Mouse (Mus musculus) ES-E14 (cell line): Measurements from ENCODE around the gene Ccdc185. TPM values are rescaled to one million over a fixed set of nuclear protein-coding genes. Genes with fewer than 3 reads are reported as not detected.
A peak's percentile ranks its signal among the peaks of the same experiment; 100 is the strongest.

ENCODE experiments used
- DNase-seq: peaks from one replicate; pipeline ENCODE4 v3.0.0-alpha.2; 2013; ENCODE audit warnings: low read depth, low spot score
- H3K27ac ChIP-seq: 2 replicates; pipeline ENCODE4 v1.5.1; 2012; ENCODE audit warnings: low read depth, mild to moderate bottlenecking, low read length, moderate library complexity, mixed read lengths; ENCODE audit not compliant: poor library complexity, insufficient read depth, severe bottlenecking
- H3K36me3 ChIP-seq: 2 replicates; pipeline ENCODE4 v1.6.1; 2012; ENCODE audit warnings: mild to moderate bottlenecking, low read length, moderate library complexity, mixed read lengths; ENCODE audit not compliant: control insufficient read depth, poor library complexity, insufficient read depth, severe bottlenecking
- H3K4me1 ChIP-seq, 2 experiments: fragments of 150-350 bp in 1 of 2; sonication (generic) in 1 of 2; 2 replicates each; pipeline ENCODE4 v1.6.1; 2012; ENCODE audit warnings: low read length in 2 of 2, mild to moderate bottlenecking in 1 of 2, mixed read lengths in 1 of 2; ENCODE audit not compliant: control insufficient read depth in 2 of 2, insufficient read depth in 2 of 2, poor library complexity in 1 of 2
- H3K4me3 ChIP-seq, 2 experiments: fragments of 150-350 bp in 1 of 2; sonication (generic) in 1 of 2; 2 replicates each; pipeline ENCODE4 v1.5.1; 2012; ENCODE audit warnings: low read length in 2 of 2, low read depth in 1 of 2, mild to moderate bottlenecking in 1 of 2, mixed read lengths in 1 of 2; ENCODE audit not compliant: insufficient read depth in 1 of 2, poor library complexity in 1 of 2, severe bottlenecking in 1 of 2
- H3K9ac ChIP-seq: 2 replicates; pipeline ENCODE4 v1.6.1; 2012; ENCODE audit warnings: low read depth, mild to moderate bottlenecking, low read length, mixed read lengths; ENCODE audit not compliant: poor library complexity, insufficient read depth, severe bottlenecking
- H3K9me3 ChIP-seq: fragments of 150-350 bp; sonication (generic); 2 replicates; pipeline ENCODE4 v1.6.1; 2012; ENCODE audit warnings: low read depth, mild to moderate bottlenecking, low read length; ENCODE audit not compliant: control insufficient read depth, insufficient read depth
- CHD2 ChIP-seq: IDR thresholded peaks from 2 replicates; pipeline ENCODE4 v1.6.1; 2014; ENCODE audit warnings: mild to moderate bottlenecking, low read depth, low read length, inconsistent platforms
- HCFC1 ChIP-seq: IDR thresholded peaks from 2 replicates; pipeline ENCODE4 v1.6.1; 2012; ENCODE audit warnings: low read length, inconsistent platforms, borderline replicate concordance; ENCODE audit not compliant: insufficient read depth
- MAFK ChIP-seq: IDR thresholded peaks from 2 replicates; pipeline ENCODE4 v1.6.1; 2014; ENCODE audit warnings: mild to moderate bottlenecking, low read depth, low read length, inconsistent platforms; ENCODE audit not compliant: insufficient read depth
- ZC3H11A ChIP-seq: IDR thresholded peaks from 2 replicates; pipeline ENCODE4 v1.6.1; 2012; ENCODE audit warnings: low read depth, mild to moderate bottlenecking, inconsistent platforms, low read length, borderline replicate concordance
- ZNF384 ChIP-seq: IDR thresholded peaks from 2 replicates; pipeline ENCODE4 v1.6.1; 2012; ENCODE audit warnings: low read depth, low read length, inconsistent platforms
- in situ Hi-C, 2 experiments: fragments of 600-800 bp; cut with MboI; formaldehyde crosslinking; loops; one replicate each; pipeline ENCODE4 v1.15.1; 2025; ENCODE audit warnings: low sequenced_read_pairs in 2 of 2, inconsistent platforms in 1 of 2; ENCODE audit not compliant: unreplicated experiment in 2 of 2
- total RNA-seq: library from RNA; depleted of rRNA; stranded (reverse); fragments of 300-350 nt; gene quantifications from 2 replicates; pipeline ENCODE4 v1.2.3, GENCODE M21; 2012

Ccdc185 gene
- total RNA-seq, 1 experiment, result not detected

DNA sequence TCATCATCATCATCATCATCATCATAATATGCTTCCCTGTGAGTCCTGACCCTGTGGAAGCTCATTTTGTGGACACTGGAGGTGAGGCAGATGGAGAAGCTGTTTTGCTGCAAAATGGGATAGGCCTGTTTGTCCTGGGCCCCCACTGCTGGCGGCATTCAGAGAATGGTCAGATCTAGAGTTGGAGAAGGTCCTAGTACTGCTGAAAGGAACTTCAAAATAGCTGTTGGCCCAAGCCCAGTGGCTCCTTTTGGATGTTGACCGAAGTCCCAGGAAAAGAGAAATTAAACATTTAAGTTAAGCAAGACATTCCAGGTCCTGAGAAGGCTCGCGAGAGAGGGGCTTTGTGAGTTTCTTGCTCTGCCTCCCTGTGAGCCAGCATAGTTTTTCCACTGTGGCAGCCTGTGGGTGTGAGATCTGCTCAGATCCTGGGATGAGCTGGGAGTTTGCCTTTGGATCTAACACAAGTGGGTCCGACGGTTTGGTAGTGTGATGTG is 30.1 kb upstream of the Ccdc185 start:
- Histone ChIP-seq H3K9ac (no peak overlapping the region), H3K27ac (peak overlapping the region; percentile 20; the same call in 1 of the 2 replicates), H3K36me3 (no peaks in the 10 kb centered on the region), H3K4me1 (0 out of 4 replicates have a peak, but pooled peaks cover 0 to 2% of the 10 kb centered on the region in 2 experiments), H3K4me3 (no peak overlapping the region), H3K9me3 (no peaks in the 10 kb centered on the region)
- DNase-seq, result no peak
- TF ChIP-seq ZNF384 (no peak), ZC3H11A (no peak), CHD2 (no peak), HCFC1 (no peak), MAFK (no peak)
- in situ Hi-C loops, result no loop called here

DNA sequence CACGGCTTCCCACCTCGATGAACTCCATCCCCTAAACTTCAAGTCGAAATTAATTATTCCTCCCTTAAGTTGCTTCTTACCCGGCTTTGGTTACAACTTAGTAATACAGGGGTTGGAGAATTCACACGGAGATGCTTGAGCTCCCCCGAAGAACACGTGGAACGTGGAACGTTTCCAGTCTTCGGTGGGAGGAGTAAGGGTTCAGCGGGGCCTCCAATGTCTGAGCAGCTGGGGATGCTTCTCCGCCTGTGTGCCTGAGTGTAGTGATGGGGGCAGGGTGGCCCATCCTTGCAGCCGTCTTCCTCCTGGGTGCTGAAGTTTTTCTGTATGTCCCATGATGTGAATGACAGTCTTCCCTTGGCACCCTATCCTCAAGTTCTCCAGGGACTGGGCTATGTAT is 29.2 kb upstream of the Ccdc185 start:
- no peak overlapping the region for H3K4me3 ChIP-seq
- no peak for DNase-seq
- H3K9me3 ChIP-seq, result no peaks in the 10 kb centered on the region
- H3K27ac ChIP-seq, result no peak overlapping the region
- no peaks in the 10 kb centered on the region for H3K36me3 ChIP-seq
- no peak overlapping the region for H3K9ac ChIP-seq
- 0 out of 4 replicates have a peak, but pooled peaks cover 0 to 2% of the 10 kb centered on the region in 2 experiments for H3K4me1 ChIP-seq
- in situ Hi-C loops, result no loop called here
- TF ChIP-seq CHD2 (no peak), HCFC1 (no peak), ZNF384 (no peak), ZC3H11A (no peak), MAFK (no peak)

DNA sequence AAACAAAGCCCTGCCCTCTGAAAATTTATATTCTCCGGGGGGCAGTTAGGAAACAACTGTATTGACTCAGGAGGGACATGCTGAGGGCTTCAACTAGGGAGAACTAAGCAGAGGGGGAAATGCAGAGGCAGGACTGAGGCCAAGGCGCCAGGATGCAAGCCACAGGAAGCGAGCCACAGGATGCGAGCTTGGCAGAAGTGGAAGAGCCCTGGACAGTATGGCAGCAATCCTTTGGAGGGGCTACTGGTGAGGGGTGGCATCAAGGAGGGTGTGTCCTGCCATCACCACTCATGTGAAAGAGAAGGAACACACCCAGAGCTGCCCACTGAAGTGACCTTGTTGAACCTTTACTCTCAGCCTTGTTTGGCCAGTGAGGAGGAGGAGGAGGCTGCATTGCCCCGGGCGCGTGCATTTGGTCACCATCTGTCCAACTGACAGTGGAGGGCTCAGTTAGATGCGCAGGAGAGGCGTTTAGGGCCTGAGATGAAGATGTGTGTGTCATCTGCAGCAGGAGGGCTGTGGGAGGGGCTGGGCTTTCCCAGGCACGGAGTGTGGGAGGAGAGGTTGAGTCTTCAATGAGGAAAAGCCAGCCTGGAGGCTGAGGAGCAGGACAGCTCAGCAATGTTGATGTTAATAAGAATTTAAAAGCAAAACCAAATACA is 27.9 kb upstream of the Ccdc185 start:
- no peak for DNase-seq

DNA sequence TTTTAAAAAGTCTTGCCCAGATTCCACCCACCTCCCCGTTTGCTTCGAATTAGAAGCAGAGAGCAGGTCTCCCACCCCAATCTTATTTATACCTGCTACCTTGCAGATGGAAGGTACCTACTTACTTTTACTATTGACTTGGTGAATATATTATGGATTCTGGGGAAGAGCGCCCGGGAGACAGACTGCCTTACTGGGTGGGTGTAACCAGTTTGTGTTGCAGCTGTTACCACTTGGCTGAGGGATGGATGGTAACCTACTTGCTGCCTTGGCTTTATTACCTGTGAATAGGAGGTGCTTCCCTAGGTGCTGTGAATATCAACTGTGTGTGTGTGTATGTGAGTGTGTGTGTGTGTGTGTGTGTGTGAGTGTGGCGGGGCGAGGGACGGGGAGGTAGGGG is 26.6 kb upstream of the Ccdc185 start:
- TF ChIP-seq ZC3H11A (no peak), HCFC1 (no peak), MAFK (no peak), CHD2 (no peak), ZNF384 (no peak)
- Histone ChIP-seq H3K9me3 (no peaks in the 10 kb centered on the region), H3K27ac (no peak overlapping the region), H3K4me1 (0 out of 4 replicates have a peak, but pooled peaks cover 0 to 2% of the 10 kb centered on the region in 2 experiments), H3K36me3 (no peaks in the 10 kb centered on the region), H3K4me3 (no peak overlapping the region), H3K9ac (no peak overlapping the region)
- DNase-seq, result no peak
- in situ Hi-C loops, result no loop called here

More for the DNA sequence above, 27.9 kb upstream of the Ccdc185 start:
- Histone ChIP-seq H3K4me1 (0 out of 4 replicates have a peak, but pooled peaks cover 0 to 2% of the 10 kb centered on the region in 2 experiments), H3K9ac (no peak overlapping the region), H3K9me3 (no peaks in the 10 kb centered on the region), H3K27ac (no peak overlapping the region), H3K36me3 (no peaks in the 10 kb centered on the region), H3K4me3 (no peak overlapping the region)
- TF ChIP-seq MAFK (no peak), HCFC1 (no peak), ZNF384 (no peak), ZC3H11A (no peak), CHD2 (no peak)
- in situ Hi-C loops, result no loop called here
